Mouse (Mus musculus): ENCODE data around the gene Coq5. TPM values are rescaled to one million over a fixed set of nuclear protein-coding genes. Genes with fewer than 3 reads are reported as not detected.

Coq5 gene
- polyA plus RNA-seq, 1 experiment from 2014 or later, result 46.2 TPM

DNA sequence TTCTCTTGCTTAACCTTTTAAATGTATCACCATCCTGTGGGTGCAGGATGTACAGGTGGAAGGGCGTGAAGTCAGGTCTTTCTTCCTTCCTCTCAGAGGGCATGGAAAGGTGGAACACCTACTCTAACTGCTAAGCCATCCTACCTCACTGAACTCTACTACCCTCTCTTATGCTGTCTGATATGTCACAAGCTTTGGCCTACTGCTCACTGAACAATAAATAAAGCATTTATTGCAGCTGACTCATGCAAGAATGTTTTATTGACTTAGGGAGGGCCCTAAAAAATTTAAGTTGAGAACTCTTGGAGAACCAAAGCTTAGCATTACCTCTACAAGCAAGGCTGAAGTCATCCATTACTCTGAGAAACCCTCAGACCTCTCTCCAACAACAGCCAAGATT, 9.5 kb upstream of the Coq5 start:
- Histone ChIP-seq H3K9ac (peak overlapping the region; percentile 98), H3K4me1 (peaks cover 82% of the 10 kb centered on the region)

DNA sequence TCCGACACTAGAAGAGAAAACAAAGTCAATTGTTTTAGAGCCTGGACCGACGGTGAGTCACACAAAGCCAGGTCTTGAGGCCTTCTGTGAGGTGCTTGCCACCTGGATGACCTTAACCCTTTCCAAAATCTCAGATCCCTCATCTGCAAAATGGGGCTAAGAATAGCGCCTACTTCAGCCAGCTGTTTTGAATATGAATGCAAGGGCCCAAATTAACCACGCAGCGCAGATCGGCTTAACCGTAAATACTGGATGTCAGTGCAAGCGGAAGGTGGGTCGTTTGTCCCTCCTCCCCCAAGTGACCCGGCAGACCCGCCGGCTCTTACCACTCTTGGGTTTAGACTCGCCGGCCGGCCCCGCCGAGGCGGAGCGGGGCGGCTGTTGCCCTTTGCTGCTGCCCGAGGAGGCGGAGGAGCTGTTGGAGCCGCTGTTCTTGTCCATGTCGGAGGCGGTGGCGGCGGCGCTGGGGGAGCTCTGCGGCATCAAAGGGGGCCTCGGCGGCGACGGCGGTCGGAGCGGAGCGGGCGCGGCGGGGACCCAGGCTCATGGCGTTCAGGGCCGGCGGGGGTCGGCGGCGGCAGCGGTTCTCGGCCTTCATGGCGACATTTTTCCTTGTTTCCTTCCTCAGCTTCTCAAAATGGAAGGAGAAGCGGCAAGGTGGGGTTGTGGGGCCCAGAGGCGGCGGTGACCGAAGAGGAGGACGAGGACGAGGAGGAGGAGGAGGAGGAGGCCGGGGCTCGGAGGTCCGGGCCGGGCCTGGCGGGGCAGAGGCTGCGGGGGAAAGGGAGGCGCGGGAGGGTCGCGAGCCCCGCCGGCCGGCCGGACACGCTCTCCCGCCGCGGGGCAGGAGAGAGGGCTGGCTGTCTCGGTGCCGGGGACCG, 7.3 kb upstream of the Coq5 start:
- H3K36me3 ChIP-seq, result peaks cover 31% of the 10 kb centered on the region
- H3K4me2 ChIP-seq, result peak overlapping the region; percentile 81
- peak; percentile 51 for ATAC-seq
- H3K4me1 ChIP-seq, result peaks cover 70% of the 10 kb centered on the region
- H3K4me3 ChIP-seq, result peak overlapping the region; percentile 80
- H3K27me3 ChIP-seq (replicated peaks), result no peaks in the 10 kb centered on the region
- peak overlapping the region; percentile 98 for H3K9ac ChIP-seq
- H3K9me3 ChIP-seq (replicated peaks), result no peaks in the 10 kb centered on the region; the same call in 1 of the 2 replicates
- H3K27ac ChIP-seq, result peak overlapping the region; percentile 100
- under 1% methylated on average over 68 of the region's 77 CpGs for WGBS (ENCODE audit: insufficient replicate concordance)

More for the DNA sequence above, 9.5 kb upstream of the Coq5 start:
- WGBS (ENCODE audit: insufficient replicate concordance), result 89% methylated on average over 1 of the region's 1 CpGs
- H3K4me3 ChIP-seq, result peak overlapping the region; percentile 80
- H3K4me2 ChIP-seq, result peak overlapping the region; percentile 81
- no peaks in the 10 kb centered on the region for H3K9me3 ChIP-seq (replicated peaks)
- ATAC-seq, result no peak
- H3K27ac ChIP-seq, result peak overlapping the region; percentile 100
- H3K27me3 ChIP-seq (replicated peaks), result no peaks in the 10 kb centered on the region
- peaks cover 47% of the 10 kb centered on the region for H3K36me3 ChIP-seq

DNA sequence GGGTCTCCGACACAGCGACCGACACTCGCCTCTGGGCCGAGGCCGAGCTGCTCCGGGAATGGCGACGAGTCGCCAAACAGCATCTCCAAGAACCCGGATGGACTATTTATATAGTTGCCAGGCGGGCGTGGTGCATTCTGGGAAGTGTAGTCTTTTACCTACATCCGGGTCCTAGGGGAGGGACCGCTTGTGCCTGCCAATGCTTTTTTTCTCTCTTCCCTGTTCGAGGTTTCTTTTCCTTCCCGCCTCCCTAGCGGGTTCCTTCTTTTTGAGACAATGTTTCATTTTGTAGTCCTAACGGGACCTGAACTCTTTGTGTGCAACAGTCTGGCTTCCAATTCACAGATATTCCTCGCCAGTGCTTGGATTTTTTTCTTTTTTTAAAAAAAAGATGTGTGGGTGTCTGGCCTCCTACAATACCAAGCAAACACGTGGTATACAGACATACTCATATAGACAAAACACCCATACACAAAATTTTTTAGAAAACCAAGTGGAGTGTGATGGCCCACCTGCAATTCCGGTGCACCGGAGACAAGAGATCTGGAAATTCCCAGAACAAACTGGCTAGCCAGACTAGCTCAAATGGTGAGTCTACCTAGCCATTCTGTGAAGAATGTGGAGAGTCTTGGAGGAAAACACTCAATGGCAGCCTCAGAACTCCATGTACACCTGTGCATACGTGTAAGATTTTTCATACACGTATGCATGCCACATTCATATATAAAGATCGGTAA, 6.5 kb upstream of the Coq5 start, which contains the start of gene Rnf10:
Gene Rnf10 (minus strand): TSS at position 87 of the 737 bp plus-strand sequence.
- peak within 1 kb of the TSS; percentile 100 for H3K27ac ChIP-seq
- peak within 1 kb of the TSS; percentile 81 for H3K4me2 ChIP-seq
- WGBS (ENCODE audit: insufficient replicate concordance), result 12% methylated on average over 26 of the region's 26 CpGs
- peak within 1 kb of the TSS; percentile 80 for H3K4me3 ChIP-seq
- no peaks in the 10 kb centered on the region for H3K27me3 ChIP-seq (replicated peaks)
- peaks cover 65% of the 10 kb centered on the region for H3K4me1 ChIP-seq
- peak within 1 kb of the TSS; percentile 98 for H3K9ac ChIP-seq
- H3K36me3 ChIP-seq, result peaks cover 30% of the 10 kb centered on the region
- H3K9me3 ChIP-seq (replicated peaks), result no peaks in the 10 kb centered on the region; the same call in 1 of the 2 replicates
- peak; percentile 83 for ATAC-seq

DNA sequence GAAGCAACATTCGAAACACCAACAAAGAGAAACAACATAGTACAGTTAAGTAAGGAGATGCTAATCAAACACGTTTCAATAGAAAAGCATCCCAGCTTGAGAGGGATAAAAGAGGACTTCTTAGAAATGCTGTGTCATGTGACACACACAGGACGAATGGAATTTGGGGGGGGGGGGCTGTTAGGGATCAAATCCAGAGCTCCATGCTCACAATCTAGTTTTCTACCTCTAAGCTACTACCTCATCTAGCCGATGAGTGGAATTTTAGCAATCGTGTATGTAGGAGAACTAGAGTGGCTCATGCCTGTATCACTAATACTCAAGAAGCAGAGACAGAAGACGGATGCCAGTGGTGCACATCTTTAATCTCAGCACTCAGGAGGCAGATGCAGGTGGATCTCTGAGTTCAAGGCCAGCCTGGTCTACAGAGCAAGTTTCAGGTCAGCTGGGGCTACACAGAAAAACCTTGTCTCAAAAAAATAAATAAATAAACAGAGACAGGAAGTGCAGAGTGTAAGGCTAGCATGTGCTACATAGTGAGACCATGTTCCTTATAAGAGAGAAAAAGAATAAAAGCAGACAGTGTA, 5.8 kb upstream of the Coq5 start:
- Histone ChIP-seq H3K9me3 (replicated peaks) (no peaks in the 10 kb centered on the region; the same call in 1 of the 2 replicates), H3K9ac (peak overlapping the region; percentile 98; the same call in 1 of the 2 replicates), H3K36me3 (peaks cover 24% of the 10 kb centered on the region), H3K27ac (peak overlapping the region; percentile 76), H3K4me1 (peaks cover 65% of the 10 kb centered on the region), H3K4me2 (peak overlapping the region; percentile 69), H3K4me3 (no peak overlapping the region), H3K27me3 (replicated peaks) (no peaks in the 10 kb centered on the region)
- 70% methylated on average over 6 of the region's 6 CpGs for WGBS (ENCODE audit: insufficient replicate concordance)
- no peak for ATAC-seq

DNA sequence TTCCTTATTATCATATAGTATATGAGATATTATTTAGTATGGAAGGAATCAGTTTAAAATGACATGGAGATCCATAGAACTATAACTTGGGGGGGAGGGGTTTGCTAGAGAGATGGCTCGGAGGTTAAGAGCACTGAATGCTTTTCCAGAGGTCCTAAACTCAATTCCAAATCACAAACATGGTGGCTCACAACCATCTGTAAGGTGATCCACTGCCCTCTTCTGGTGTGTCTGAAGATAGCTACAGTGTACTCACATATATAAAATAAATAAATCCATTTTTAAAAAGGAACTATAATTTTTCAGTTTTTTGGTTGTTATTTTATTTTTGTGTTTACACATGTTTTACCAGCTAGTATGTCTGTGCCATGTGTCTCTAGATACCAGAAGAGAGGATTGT, 5.1 kb upstream of the Coq5 start:
- 63% methylated on average over 1 of the region's 1 CpGs for WGBS (ENCODE audit: insufficient replicate concordance)
- H3K4me3 ChIP-seq, result no peak overlapping the region
- H3K27ac ChIP-seq, result peak overlapping the region; percentile 16; the same call in 1 of the 2 replicates

DNA sequence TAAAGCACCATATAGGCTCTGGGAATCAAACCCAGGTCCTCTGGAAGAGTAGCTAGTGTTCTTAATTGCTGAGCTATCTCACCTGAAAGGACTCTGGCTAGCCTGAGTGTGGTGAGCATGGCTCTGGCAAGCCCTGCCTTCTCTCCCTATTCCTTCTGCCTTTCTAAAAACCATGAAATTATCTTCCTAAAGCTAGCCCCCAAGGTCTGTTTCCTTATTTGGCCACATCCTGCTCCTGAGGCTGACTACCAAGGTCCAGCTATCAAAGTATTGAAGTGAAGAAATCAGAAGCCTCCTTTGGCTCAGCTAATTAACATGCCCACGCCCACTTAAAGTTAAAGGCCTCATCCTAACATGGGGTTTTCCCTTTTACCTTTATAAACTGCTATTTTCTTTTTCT, 4.7 kb upstream of the Coq5 start:
- 58% methylated on average over 1 of the region's 1 CpGs for WGBS (ENCODE audit: insufficient replicate concordance)
- Histone ChIP-seq H3K4me3 (no peak overlapping the region), H3K27ac (0 out of 2 replicates have a peak overlapping the region, but pooled peaks have one; percentile 16), H3K27me3 (replicated peaks) (no peaks in the 10 kb centered on the region), H3K4me1 (peaks cover 60% of the 10 kb centered on the region), H3K4me2 (no peak overlapping the region), H3K36me3 (peaks cover 12% of the 10 kb centered on the region), H3K9me3 (replicated peaks) (no peaks in the 10 kb centered on the region; the same call in 1 of the 2 replicates), H3K9ac (no peak overlapping the region)
- ATAC-seq, result no peak

More for the DNA sequence above, 5.1 kb upstream of the Coq5 start:
- no peak overlapping the region for H3K9ac ChIP-seq
- ATAC-seq, result no peak
- H3K4me1 ChIP-seq, result peaks cover 63% of the 10 kb centered on the region
- no peaks in the 10 kb centered on the region; the same call in 1 of the 2 replicates for H3K9me3 ChIP-seq (replicated peaks)
- H3K27me3 ChIP-seq (replicated peaks), result no peaks in the 10 kb centered on the region
- no peak overlapping the region for H3K4me2 ChIP-seq
- peaks cover 17% of the 10 kb centered on the region for H3K36me3 ChIP-seq

DNA sequence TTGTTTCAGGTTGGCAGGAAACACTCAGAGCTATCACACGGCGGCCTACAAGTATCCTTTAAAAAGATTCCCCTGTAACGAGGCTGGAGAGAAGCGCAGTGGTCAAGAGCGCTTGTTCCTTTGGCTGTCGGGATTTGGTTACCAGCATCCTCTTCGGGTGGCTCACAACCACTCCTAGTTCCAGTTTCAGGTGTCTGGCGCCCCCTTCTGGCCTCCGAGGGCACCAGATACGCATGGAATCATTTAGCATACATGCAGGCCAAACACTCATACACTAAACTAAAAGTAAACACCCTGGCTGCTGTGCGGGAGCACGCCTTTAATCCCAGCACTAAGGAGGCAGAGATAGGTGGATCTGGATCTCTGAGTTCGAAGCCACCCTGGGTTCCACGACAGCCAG, 3.5 kb upstream of the Coq5 start:
- Histone ChIP-seq H3K4me2 (no peak overlapping the region), H3K27me3 (replicated peaks) (no peaks in the 10 kb centered on the region), H3K27ac (no peak overlapping the region), H3K9ac (no peak overlapping the region), H3K4me3 (no peak overlapping the region), H3K4me1 (peaks cover 58% of the 10 kb centered on the region), H3K36me3 (peaks cover under 1% of the 10 kb centered on the region), H3K9me3 (replicated peaks) (no peaks in the 10 kb centered on the region; the same call in 1 of the 2 replicates)
- no peak for ATAC-seq
- WGBS (ENCODE audit: insufficient replicate concordance), result 50% methylated on average over 14 of the region's 14 CpGs

DNA sequence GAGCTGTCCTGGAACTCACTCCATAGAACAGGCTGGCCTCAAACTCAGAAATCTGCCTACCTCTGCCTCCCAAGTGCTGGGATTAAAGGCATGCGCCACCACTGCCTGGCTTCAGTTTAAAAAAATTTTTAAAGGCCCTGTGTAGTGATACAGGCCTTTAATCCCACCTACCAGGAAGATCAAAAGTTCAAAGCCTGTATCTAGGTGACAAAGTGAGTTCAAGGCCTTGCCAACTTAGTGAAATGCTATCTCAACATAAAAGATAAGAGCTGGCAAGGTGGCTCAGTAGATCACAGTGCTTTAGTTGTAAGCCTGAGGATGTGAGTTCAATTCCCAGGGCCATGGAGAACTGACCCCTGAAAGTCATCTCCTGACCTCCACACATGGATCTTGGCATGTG, 1.4 kb upstream of the Coq5 start:
- H3K4me2 ChIP-seq, result no peak overlapping the region
- H3K9ac ChIP-seq, result no peak overlapping the region
- no peaks in the 10 kb centered on the region for H3K27me3 ChIP-seq (replicated peaks)
- no peak overlapping the region for H3K4me3 ChIP-seq
- peaks cover 5% of the 10 kb centered on the region; the same call in 1 of the 2 replicates for H3K36me3 ChIP-seq
- 76% methylated on average over 1 of the region's 1 CpGs for WGBS (ENCODE audit: insufficient replicate concordance)
- no peak overlapping the region for H3K27ac ChIP-seq
- no peak for ATAC-seq
- H3K4me1 ChIP-seq, result peaks cover 67% of the 10 kb centered on the region
- no peaks in the 10 kb centered on the region; the same call in 1 of the 2 replicates for H3K9me3 ChIP-seq (replicated peaks)

DNA sequence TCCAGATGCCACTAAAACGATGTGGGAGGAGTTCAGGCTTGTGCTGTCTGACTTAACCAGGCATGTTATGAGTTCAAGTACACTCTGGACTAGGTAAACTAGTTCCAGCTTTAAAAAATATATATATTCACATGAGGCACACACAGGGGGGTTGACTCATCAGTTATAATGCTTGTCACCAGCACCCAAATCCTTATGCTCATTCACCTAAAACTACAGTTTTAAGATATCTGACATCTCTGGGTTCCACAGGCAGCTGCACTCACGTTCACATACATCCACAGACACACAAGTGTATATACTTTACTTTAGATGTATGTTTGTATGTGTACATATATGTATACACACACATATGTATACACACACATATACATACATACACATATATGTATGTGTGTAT, 681 bp upstream of the Coq5 start:
- H3K36me3 ChIP-seq, result peaks cover 12% of the 10 kb centered on the region

DNA sequence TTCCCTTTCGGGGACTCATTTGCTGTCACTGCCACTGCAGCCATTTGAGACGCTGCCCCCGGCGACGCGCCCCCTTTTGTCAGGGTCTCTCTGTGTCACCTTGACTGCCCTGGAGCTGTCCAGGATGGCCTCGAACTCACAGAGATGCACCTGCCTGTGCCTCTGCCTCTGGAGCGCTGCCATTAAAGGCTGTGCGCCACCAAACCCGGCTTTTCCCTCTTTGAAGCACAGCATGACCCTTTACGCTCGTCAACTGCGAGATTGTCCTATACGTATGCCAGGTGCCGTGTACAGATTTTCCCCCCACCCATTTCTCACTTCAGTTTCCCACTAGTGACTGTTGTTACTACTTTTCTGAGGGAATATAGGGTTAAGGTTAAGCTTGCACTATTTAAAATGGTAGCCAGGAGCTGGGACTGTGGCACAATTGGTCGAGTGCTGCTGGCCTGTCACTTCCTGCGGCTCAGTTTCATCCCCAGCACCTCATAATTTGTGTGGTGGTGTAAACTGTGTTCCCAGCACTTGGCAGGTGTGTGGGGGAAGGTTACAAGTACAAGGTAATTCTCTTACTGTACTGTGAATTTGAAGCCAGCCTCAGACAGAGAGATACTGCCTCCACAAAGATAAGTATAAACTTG, 703 bp downstream of the Coq5 start:
- Histone ChIP-seq H3K27ac (peak overlapping the region; percentile 66), H3K4me2 (peak overlapping the region; percentile 95), H3K27me3 (replicated peaks) (no peaks in the 10 kb centered on the region), H3K9me3 (replicated peaks) (no peaks in the 10 kb centered on the region; the same call in 1 of the 2 replicates), H3K9ac (peak overlapping the region; percentile 90), H3K4me1 (peaks cover 56% of the 10 kb centered on the region), H3K36me3 (peaks cover 25% of the 10 kb centered on the region), H3K4me3 (peak overlapping the region; percentile 79)
- ATAC-seq, result peak; percentile 38
- 4% methylated on average over 17 of the region's 17 CpGs for WGBS (ENCODE audit: insufficient replicate concordance)

More for the DNA sequence above, 681 bp upstream of the Coq5 start:
- no peak overlapping the region for H3K27ac ChIP-seq
- H3K4me2 ChIP-seq, result no peak overlapping the region
- 63% methylated on average over 2 of the region's 2 CpGs for WGBS (ENCODE audit: insufficient replicate concordance)
- no peaks in the 10 kb centered on the region for H3K27me3 ChIP-seq (replicated peaks)
- no peaks in the 10 kb centered on the region; the same call in 1 of the 2 replicates for H3K9me3 ChIP-seq (replicated peaks)
- H3K4me1 ChIP-seq, result peaks cover 67% of the 10 kb centered on the region
- no peak overlapping the region for H3K9ac ChIP-seq
- H3K4me3 ChIP-seq, result no peak overlapping the region
- no peak for ATAC-seq

DNA sequence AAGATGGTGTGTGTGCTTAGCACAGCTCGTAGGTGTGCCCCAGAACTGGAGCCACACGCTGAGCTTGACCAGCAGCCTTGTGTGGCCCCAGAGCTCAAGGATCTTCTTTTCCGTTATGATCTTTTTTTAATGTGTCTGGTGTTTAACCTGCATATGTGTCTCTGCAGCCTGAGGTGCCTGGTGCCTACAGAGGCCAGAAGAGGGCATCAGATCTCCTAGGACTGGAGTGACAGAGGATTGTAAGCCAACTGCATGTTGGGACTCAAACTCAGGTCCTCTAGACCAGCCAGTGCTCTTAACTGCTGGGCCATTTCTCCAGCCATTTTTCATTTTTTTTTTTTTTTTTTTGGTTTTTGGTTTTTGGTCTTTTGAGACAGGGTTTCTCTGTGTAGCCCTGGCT, 5.3 kb downstream of the Coq5 start:
- WGBS (ENCODE audit: insufficient replicate concordance), result 89% methylated on average over 3 of the region's 3 CpGs
- H3K4me2 ChIP-seq, result no peak overlapping the region
- peaks cover 37% of the 10 kb centered on the region for H3K4me1 ChIP-seq
- no peak overlapping the region for H3K9ac ChIP-seq
- no peaks in the 10 kb centered on the region for H3K9me3 ChIP-seq (replicated peaks)
- no peak overlapping the region for H3K27ac ChIP-seq
- H3K36me3 ChIP-seq, result peaks cover 62% of the 10 kb centered on the region
- peak; percentile 47; the same call in 1 of the 2 replicates for ATAC-seq
- H3K4me3 ChIP-seq, result no peak overlapping the region
- no peaks in the 10 kb centered on the region for H3K27me3 ChIP-seq (replicated peaks)

All from liver, embryonic 12.5 days (tissue).